Mouse (Mus musculus) myocyte (in vitro differentiated cells): Measurements from ENCODE around the gene Zdhhc20. TPM values are rescaled to one million over a fixed set of nuclear protein-coding genes. Genes with fewer than 3 reads are reported as not detected.
"Not testable (repeated sequence)": the region's sequence is repeated elsewhere in the genome, so short reads cannot be mapped to it uniquely, and the experiment has no call there.

Experiments used
- H3K27me3 ChIP-seq: one replicate; pipeline ENCODE4 v1.6.1; 2011; ENCODE audit not compliant: control insufficient read depth, insufficient read depth, insufficient read length
- H3K36me3 ChIP-seq: one replicate; pipeline ENCODE4 v1.6.1; 2011; ENCODE audit not compliant: control insufficient read depth, insufficient read depth
- H3K4me2 ChIP-seq: one replicate; pipeline ENCODE4 v1.6.1; 2011; ENCODE audit warnings: low read depth, control low read depth
- H3K4me3 ChIP-seq: one replicate; pipeline ENCODE4 v1.5.1; 2011; ENCODE audit warnings: mild to moderate bottlenecking, control low read depth, moderate library complexity
- H3K79me2 ChIP-seq: one replicate; pipeline ENCODE4 v1.6.1; 2011; ENCODE audit not compliant: control insufficient read depth, insufficient read depth
- H3ac ChIP-seq: one replicate; pipeline ENCODE4 v1.6.1; 2011; ENCODE audit not compliant: control insufficient read depth, insufficient read length
- CEBPB ChIP-seq: IDR thresholded peaks from 2 replicates; pipeline ENCODE4 v1.6.1; 2011; ENCODE audit warnings: mild to moderate bottlenecking, moderate library complexity; ENCODE audit not compliant: poor library complexity, insufficient read depth, severe bottlenecking
- E2F4 ChIP-seq: IDR thresholded peaks from one replicate; pipeline ENCODE4 v1.6.1; 2011; ENCODE audit warnings: mild to moderate bottlenecking, control low read depth, moderate library complexity; ENCODE audit not compliant: insufficient read depth
- MAX ChIP-seq: IDR thresholded peaks from one replicate; pipeline ENCODE4 v1.6.1; 2011; ENCODE audit warnings: low read depth, mild to moderate bottlenecking, control low read depth
- MYOD1 ChIP-seq, 3 experiments: IDR thresholded peaks; one replicate each; pipeline ENCODE4 v1.6.1; 2011; ENCODE audit warnings: control low read depth in 2 of 3, low read depth in 2 of 3, mild to moderate bottlenecking in 2 of 3, moderate library complexity in 1 of 3; ENCODE audit not compliant: insufficient read length in 2 of 3, control insufficient read depth in 1 of 3
- MYOG ChIP-seq, 3 experiments: IDR thresholded peaks; one replicate each; pipeline ENCODE4 v1.6.1; 2011; ENCODE audit warnings: control low read depth in 2 of 3, low read depth in 2 of 3, mild to moderate bottlenecking in 2 of 3; ENCODE audit not compliant: insufficient read length in 2 of 3, control insufficient read depth in 1 of 3, insufficient read depth in 1 of 3
- POLR2A ChIP-seq: IDR thresholded peaks from one replicate; pipeline ENCODE4 v1.6.1; 2011; ENCODE audit warnings: low read depth, mild to moderate bottlenecking, control low read depth, moderate library complexity; ENCODE audit not compliant: insufficient read length
- POLR2AphosphoS2 ChIP-seq: IDR thresholded peaks from one replicate; pipeline ENCODE4 v1.6.1; 2011; ENCODE audit warnings: low read depth, control low read depth; ENCODE audit not compliant: insufficient read length
- REST ChIP-seq: IDR thresholded peaks from one replicate; pipeline ENCODE4 v1.6.1; 2011; ENCODE audit warnings: mild to moderate bottlenecking, control low read depth, moderate library complexity; ENCODE audit not compliant: insufficient read depth, insufficient read length
- SRF ChIP-seq: IDR thresholded peaks from one replicate; pipeline ENCODE4 v1.6.1; 2011; ENCODE audit warnings: low read depth; ENCODE audit not compliant: control insufficient read depth, insufficient read length
- TCF12 ChIP-seq: IDR thresholded peaks from one replicate; pipeline ENCODE4 v1.6.1; 2011; ENCODE audit warnings: mild to moderate bottlenecking, control low read depth; ENCODE audit not compliant: poor library complexity, insufficient read depth, severe bottlenecking
- TCF3 ChIP-seq: IDR thresholded peaks from one replicate; pipeline ENCODE4 v1.6.1; 2011; ENCODE audit warnings: low read depth, control low read depth; ENCODE audit not compliant: insufficient read length
- USF1 ChIP-seq: IDR thresholded peaks from one replicate; pipeline ENCODE4 v1.6.1; 2011; ENCODE audit warnings: low read depth, mild to moderate bottlenecking, control low read depth, moderate library complexity
- polyA plus RNA-seq: library from polyadenylated mRNA; unstranded; fragments of >200 nt; fragmentation: generic; extraction: Trizol; gene quantifications from one replicate; pipeline ENCODE4 v1.2.1, GENCODE M21; 2012; ENCODE audit warnings: missing spikeins

Zdhhc20 gene
- polyA plus RNA-seq, 1 experiment, result 9.6 TPM

DNA sequence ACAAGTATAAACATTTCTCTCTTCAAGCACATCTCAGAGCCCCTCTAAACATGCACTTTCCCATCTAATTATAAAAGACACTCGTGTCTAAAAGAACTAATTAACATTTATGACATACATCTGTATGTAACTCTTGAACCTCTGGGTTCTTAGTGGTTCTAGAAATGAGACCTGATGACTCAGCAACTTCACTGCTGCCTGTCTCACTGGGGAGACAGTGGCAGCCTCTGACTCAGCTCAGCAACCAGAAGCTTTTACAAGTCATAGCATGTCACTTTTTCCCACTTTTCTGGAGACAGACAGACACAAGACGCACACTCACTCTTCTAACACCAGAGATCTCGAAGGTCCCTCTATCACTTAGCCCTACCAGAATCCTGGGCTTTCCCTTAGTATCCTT, 39.7 kb downstream of the Zdhhc20 start:
- no peak overlapping the region for H3K4me2 ChIP-seq
- TF ChIP-seq E2F4 (no peak), POLR2AphosphoS2 (no peak), POLR2A (no peak)
- no peak overlapping the region for H3ac ChIP-seq
- H3K36me3 ChIP-seq, result peaks cover 18% of the 10 kb centered on the region
- no peaks in the 10 kb centered on the region for H3K79me2 ChIP-seq
- H3K27me3 ChIP-seq, result no peaks in the 10 kb centered on the region
- H3K4me3 ChIP-seq, result no peak overlapping the region

DNA sequence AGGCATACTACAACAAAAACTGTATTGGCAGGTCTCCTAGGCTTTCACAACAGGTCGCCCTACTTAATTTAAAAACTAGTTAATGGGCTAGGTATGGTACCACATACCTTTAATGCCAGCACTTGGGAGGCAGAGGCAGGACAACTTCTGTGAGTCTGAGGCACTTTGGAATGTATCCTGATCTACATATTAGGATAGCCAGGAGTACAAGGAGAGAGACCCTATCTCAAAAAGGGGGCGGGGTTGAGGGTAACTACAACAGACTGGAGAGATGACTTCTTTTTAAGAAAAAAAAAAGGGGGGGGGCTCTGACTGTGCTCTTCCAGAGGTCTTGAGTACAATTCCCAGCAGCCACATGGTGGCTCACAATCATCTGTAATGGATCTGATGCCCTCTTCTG, 41.4 kb downstream of the Zdhhc20 start:
- Histone ChIP-seq H3K4me2 (no peak overlapping the region), H3K27me3 (no peaks in the 10 kb centered on the region), H3K79me2 (no peaks in the 10 kb centered on the region), H3K36me3 (peaks cover 13% of the 10 kb centered on the region), H3ac (no peak overlapping the region), H3K4me3 (no peak overlapping the region)
- no peak for TF ChIP-seq CEBPB
- no peak for TF ChIP-seq POLR2A

DNA sequence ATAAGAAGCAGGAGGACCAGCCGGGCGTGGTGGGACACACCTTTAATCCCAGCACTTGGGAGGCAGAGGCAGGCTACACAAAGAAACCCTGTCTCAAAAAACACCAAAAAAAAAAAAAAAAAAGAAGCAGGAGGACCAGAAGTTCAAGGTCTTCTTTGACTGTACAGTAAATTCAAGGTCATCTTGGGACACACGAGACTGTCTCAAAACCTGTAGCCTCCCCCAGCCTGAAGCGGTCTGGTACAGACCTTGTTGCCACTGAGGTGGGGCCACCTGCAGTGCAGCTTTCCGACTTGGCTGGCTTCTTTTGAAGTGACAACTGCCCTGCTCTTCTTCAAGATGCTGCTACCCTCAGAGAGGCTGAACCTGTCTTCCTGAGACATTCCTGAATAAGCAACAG, 42.0 kb downstream of the Zdhhc20 start:
- H3K36me3 ChIP-seq, result peaks cover 13% of the 10 kb centered on the region
- H3K79me2 ChIP-seq, H3K27me3 ChIP-seq, H3K4me3 ChIP-seq, H3ac ChIP-seq, H3K4me2 ChIP-seq: not testable (repeated sequence)

GRCm38 (mm10) chr14:57844535-57844934, 45.5 kb downstream of the Zdhhc20 start:
- Histone ChIP-seq H3K4me3 (no peak overlapping the region), H3K79me2 (no peaks in the 10 kb centered on the region), H3ac (no peak overlapping the region), H3K4me2 (no peak overlapping the region), H3K27me3 (no peaks in the 10 kb centered on the region), H3K36me3 (peaks cover 20% of the 10 kb centered on the region)
- no peak for TF ChIP-seq SRF
- no peak for TF ChIP-seq USF1
- no peak for TF ChIP-seq TCF12
- TF ChIP-seq MAX, result no peak
- TF ChIP-seq POLR2A, result no peak
- TF ChIP-seq CEBPB, result no peak
- no peak for TF ChIP-seq POLR2AphosphoS2
- no peak for TF ChIP-seq MYOG (IDR thresholded peaks at IDR 0.05; ENCODE audit: control insufficient read depth in 1 of 3, insufficient read depth in 1 of 3, insufficient read length in 2 of 3, low read depth in 2 of 3)
- no peak for TF ChIP-seq MYOD1 (IDR thresholded peaks at IDR 0.05; ENCODE audit: control insufficient read depth in 1 of 3, insufficient read length in 2 of 3, low read depth in 2 of 3)
- TF ChIP-seq REST, result no peak

DNA sequence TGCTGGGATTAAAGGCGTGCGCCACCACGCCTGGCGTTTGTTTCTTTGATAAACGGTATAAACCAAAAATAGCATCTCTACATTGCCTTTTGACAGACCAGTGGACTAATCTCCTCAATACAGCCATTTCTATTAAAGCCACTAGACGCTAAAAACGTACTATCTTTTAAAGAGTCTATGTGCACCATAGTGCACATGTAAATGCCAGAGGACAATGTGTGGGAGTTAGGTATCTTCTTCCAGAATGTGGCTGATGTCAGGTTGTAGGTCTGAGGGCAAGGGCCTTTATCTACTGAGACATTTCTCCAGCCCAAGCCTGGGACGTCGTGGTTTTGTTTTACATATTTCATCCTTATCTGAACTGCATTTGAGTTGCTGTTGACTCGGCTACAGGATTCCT, 54.9 kb downstream of the Zdhhc20 start:
- H3K4me2 ChIP-seq, result no peak overlapping the region
- peaks cover 27% of the 10 kb centered on the region for H3K36me3 ChIP-seq
- no peak overlapping the region for H3ac ChIP-seq
- H3K79me2 ChIP-seq, result no peaks in the 10 kb centered on the region
- H3K4me3 ChIP-seq, result no peak overlapping the region
- H3K27me3 ChIP-seq, result no peaks in the 10 kb centered on the region
- TF ChIP-seq TCF3 (no peak), E2F4 (no peak), SRF (no peak), REST (no peak), MYOD1 (IDR thresholded peaks at IDR 0.05; ENCODE audit: control insufficient read depth in 1 of 3, insufficient read length in 2 of 3, low read depth in 2 of 3) (no peak), USF1 (no peak)

DNA sequence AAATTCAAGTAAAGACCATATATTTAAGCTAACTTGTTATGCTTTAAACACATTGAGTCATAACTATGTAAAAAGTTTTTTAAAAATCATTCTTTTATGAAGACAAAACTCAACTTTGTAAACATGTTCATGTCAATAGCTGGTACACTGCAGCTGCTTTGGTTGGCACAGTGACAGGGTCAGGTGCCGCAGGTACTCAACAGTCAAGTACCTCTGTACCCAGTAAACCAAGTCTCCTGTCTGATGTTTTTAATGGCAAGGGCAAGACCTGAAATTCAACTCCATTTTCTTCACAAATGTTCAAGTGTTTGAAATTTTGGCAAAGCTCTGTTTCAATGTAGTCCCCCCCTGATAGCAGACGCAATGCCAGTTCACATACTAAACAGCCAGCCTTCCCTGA, 56.5 kb downstream of the Zdhhc20 start:
- TF ChIP-seq SRF, result no peak
- TF ChIP-seq POLR2A, result no peak
- no peak for TF ChIP-seq CEBPB
- TF ChIP-seq USF1, result no peak
- TF ChIP-seq MYOG (IDR thresholded peaks at IDR 0.05; ENCODE audit: control insufficient read depth in 1 of 3, insufficient read depth in 1 of 3, insufficient read length in 2 of 3, low read depth in 2 of 3), result no peak
- no peak for TF ChIP-seq MAX
- no peak overlapping the region for H3K4me2 ChIP-seq
- H3K36me3 ChIP-seq, result peaks cover 26% of the 10 kb centered on the region
- H3K79me2 ChIP-seq, result no peaks in the 10 kb centered on the region
- H3K4me3 ChIP-seq, result no peak overlapping the region
- no peak overlapping the region for H3ac ChIP-seq
- no peaks in the 10 kb centered on the region for H3K27me3 ChIP-seq
